Mouse (Mus musculus) midbrain, postnatal 0 days (tissue): ENCODE measurements at regions not wholly inside any gene's neighbourhood (a gene's known extent, or its start where the extent isn't known, plus 50 kb on each side); places are given as distances from the start of the nearest gene placed in this dataset.

ENCODE experiments used
- ATAC-seq: fragments of 200-750 bp; cut with Nextera tagmentation; 2 replicates; pipeline ENCODE4 v1.8.0; 2017; ENCODE audit warnings: moderate number of reproducible peaks, mild to moderate bottlenecking, moderate TSS enrichment, moderate library complexity; ENCODE audit not compliant: low FRiP score
- DNase-seq: peaks from one replicate; pipeline ENCODE4 v3.0.0-alpha.2; 2015; ENCODE audit warnings: low spot score
- H3K27ac ChIP-seq: fragments of 300-500 bp; sonication (generic); 2 replicates; pipeline ENCODE4 v1.5.1; 2014; ENCODE audit warnings: low read depth, mild to moderate bottlenecking, low read length, mixed read lengths
- H3K27me3 ChIP-seq: fragments of 300-500 bp; sonication (generic); 2 replicates; pipeline ENCODE4 v1.6.1; 2014; ENCODE audit warnings: low read length, control low read depth, mixed read lengths; ENCODE audit not compliant: insufficient read depth
- H3K36me3 ChIP-seq: fragments of 300-500 bp; sonication (generic); 2 replicates; pipeline ENCODE4 v1.6.1; 2014; ENCODE audit warnings: low read length, control low read depth, mixed read lengths; ENCODE audit not compliant: insufficient read depth
- H3K4me1 ChIP-seq: fragments of 300-500 bp; sonication (generic); 2 replicates; pipeline ENCODE4 v1.6.1; 2014; ENCODE audit warnings: mild to moderate bottlenecking, control low read depth, antibody characterized with exemption, low read length, mixed read lengths; ENCODE audit not compliant: insufficient read depth
- H3K4me2 ChIP-seq: fragments of 300-500 bp; sonication (generic); 2 replicates; pipeline ENCODE4 v1.6.1; 2014; ENCODE audit warnings: low read depth, mild to moderate bottlenecking, low read length, mixed read lengths; ENCODE audit not compliant: poor library complexity, severe bottlenecking
- H3K4me3 ChIP-seq: fragments of 300-500 bp; sonication (generic); 2 replicates; pipeline ENCODE4 v1.5.1; 2014; ENCODE audit warnings: low read depth, mild to moderate bottlenecking, low read length, moderate library complexity
- H3K9ac ChIP-seq: fragments of 300-500 bp; sonication (generic); replicated peaks from 2 replicates; pipeline ENCODE4 v1.6.1; 2014; ENCODE audit warnings: mild to moderate bottlenecking, low read length, moderate library complexity, mixed read lengths; ENCODE audit not compliant: poor library complexity, severe bottlenecking
- H3K9me3 ChIP-seq: fragments of 300-500 bp; sonication (generic); 2 replicates; pipeline ENCODE4 v1.6.1; 2016; ENCODE audit warnings: low read length, control low read depth
- CTCF ChIP-seq: IDR thresholded peaks from 2 replicates; pipeline ENCODE4 v1.5.1; 2016; ENCODE audit warnings: antibody characterized with exemption, mild to moderate bottlenecking
- WGBS: fragments of 180-500 bp; shearing (Covaris S2); extraction: QIAGEN DNeasy Blood & Tissue Kit; methylation state at CpG from one replicate; pipeline ENCODE4 v1.1.7; 2014; 5-methylcytosine and 5-hydroxymethylcytosine counted together

GRCm38 (mm10) chr1:42260033-42260925, 435.3 kb upstream of the Pou3f3 start:
- Histone ChIP-seq H3K9ac (peak overlapping the region; percentile 15; the same call in 1 of the 2 replicates), H3K27ac (peak overlapping the region; percentile 69), H3K4me2 (peak overlapping the region; percentile 23), H3K27me3 (no peaks in the 10 kb centered on the region), H3K36me3 (no peaks in the 10 kb centered on the region), H3K4me3 (no peak overlapping the region), H3K4me1 (peaks cover 6% of the 10 kb centered on the region; the same call in 1 of the 2 replicates), H3K9me3 (no peaks in the 10 kb centered on the region)
- DNase-seq (no peak), ATAC-seq (0 out of 2 replicates have a peak, but pooled peaks have one; percentile 50)
- TF ChIP-seq CTCF: no peak
- WGBS: 34% methylated on average over 9 of the region's 9 CpGs

- no peak for DNase-seq
- H3K27ac ChIP-seq: 0 out of 2 replicates have a peak overlapping the region, but pooled peaks have one; percentile 51
- no peak overlapping the region for H3K9ac ChIP-seq
- 30% methylated on average over 3 of the region's 3 CpGs for WGBS
- H3K4me3 ChIP-seq: no peak overlapping the region
- H3K36me3 ChIP-seq: no peaks in the 10 kb centered on the region
- H3K4me1 ChIP-seq: peaks cover 6% of the 10 kb centered on the region; the same call in 1 of the 2 replicates
- no peaks in the 10 kb centered on the region for H3K27me3 ChIP-seq
- H3K9me3 ChIP-seq: no peaks in the 10 kb centered on the region
- H3K4me2 ChIP-seq: no peak overlapping the region
- no peak for ATAC-seq
- TF ChIP-seq CTCF: no peak
Observed at GRCm38 (mm10) chr1:42261031-42261430, 434.5 kb upstream of the Pou3f3 start.

DNA sequence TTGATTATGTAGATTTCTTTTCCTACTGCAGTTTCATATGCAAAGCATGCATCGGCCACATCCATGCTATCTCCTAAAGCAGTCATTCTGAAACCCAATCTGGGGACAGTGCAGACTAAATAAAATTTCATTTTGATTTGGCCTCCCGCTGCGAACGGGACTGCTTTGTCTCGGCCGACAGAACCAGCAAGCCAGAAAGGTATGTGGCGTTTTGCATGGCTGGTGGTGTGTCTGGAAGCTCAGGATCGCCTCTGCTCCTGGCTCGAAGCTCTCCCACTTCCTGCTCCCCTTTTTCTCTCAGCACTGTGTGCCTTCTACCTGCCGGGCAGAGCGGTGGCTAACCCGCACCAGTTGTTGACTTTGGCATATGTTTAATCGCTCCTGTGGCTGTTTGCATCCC, 433.8 kb upstream of the Pou3f3 start:
- peak overlapping the region; percentile 58 for H3K4me2 ChIP-seq
- H3K27me3 ChIP-seq: no peaks in the 10 kb centered on the region
- peak overlapping the region; percentile 32 for H3K4me3 ChIP-seq
- no peaks in the 10 kb centered on the region for H3K36me3 ChIP-seq
- WGBS: 3% methylated on average over 13 of the region's 13 CpGs
- H3K9ac ChIP-seq: peak overlapping the region; percentile 54
- ATAC-seq: 0 out of 2 replicates have a peak, but pooled peaks have one; percentile 10
- peaks cover 4% of the 10 kb centered on the region; the same call in 1 of the 2 replicates for H3K4me1 ChIP-seq
- TF ChIP-seq CTCF: no peak
- H3K27ac ChIP-seq: peak overlapping the region; percentile 74
- no peak for DNase-seq
- H3K9me3 ChIP-seq: no peaks in the 10 kb centered on the region

GRCm38 (mm10) chr1:42262606-42263005, 433.0 kb upstream of the Pou3f3 start:
- peak overlapping the region; percentile 58 for H3K4me2 ChIP-seq
- H3K9ac ChIP-seq: no peak overlapping the region
- peaks cover 3% of the 10 kb centered on the region; the same call in 1 of the 2 replicates for H3K4me1 ChIP-seq
- 41% methylated on average over 5 of the region's 5 CpGs for WGBS
- no peaks in the 10 kb centered on the region for H3K9me3 ChIP-seq
- no peak for ATAC-seq
- H3K36me3 ChIP-seq: no peaks in the 10 kb centered on the region
- no peak for DNase-seq
- no peak for TF ChIP-seq CTCF
- H3K27me3 ChIP-seq: no peaks in the 10 kb centered on the region
- H3K27ac ChIP-seq: peak overlapping the region; percentile 32; the same call in 1 of the 2 replicates
- H3K4me3 ChIP-seq: 0 out of 2 replicates have a peak overlapping the region, but pooled peaks have one; percentile 8

- no peak overlapping the region for H3K9ac ChIP-seq
- no peak overlapping the region for H3K4me2 ChIP-seq
- TF ChIP-seq CTCF: no peak
- ATAC-seq (0 out of 2 replicates have a peak, but pooled peaks have one; percentile 54), DNase-seq (no peak)
- H3K27me3 ChIP-seq: no peaks in the 10 kb centered on the region
- H3K27ac ChIP-seq: no peak overlapping the region
- WGBS: 34% methylated on average over 8 of the region's 8 CpGs
- no peak overlapping the region for H3K4me3 ChIP-seq
- H3K4me1 ChIP-seq: no peaks in the 10 kb centered on the region
- no peaks in the 10 kb centered on the region for H3K9me3 ChIP-seq
- no peaks in the 10 kb centered on the region for H3K36me3 ChIP-seq
Observed at GRCm38 (mm10) chr1:42277130-42277529, 418.4 kb upstream of the Pou3f3 start.

DNA sequence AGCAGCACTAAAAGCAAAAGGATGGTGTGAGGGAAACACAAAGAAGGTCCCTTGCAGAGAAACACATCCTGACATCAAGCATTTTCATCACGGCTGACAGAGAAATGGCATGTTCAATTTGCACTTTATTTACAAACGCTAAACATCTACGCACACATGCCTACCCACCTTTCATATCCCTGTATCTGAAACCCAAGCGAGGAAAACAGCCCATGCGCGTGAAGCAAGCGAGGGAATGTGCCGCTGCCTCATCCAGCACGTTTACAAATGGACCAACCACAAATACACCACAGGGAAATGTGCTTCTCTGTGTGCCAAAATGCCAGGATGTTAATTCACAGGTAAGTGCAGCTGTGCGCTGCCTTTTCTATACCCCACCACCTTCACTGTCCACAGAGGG, 399.7 kb upstream of the Pou3f3 start:
- Histone ChIP-seq H3K9ac (no peak overlapping the region), H3K27ac (no peak overlapping the region)
- peak; percentile 4 for DNase-seq

More for the DNA sequence above, 399.7 kb upstream of the Pou3f3 start:
- WGBS: 71% methylated on average over 10 of the region's 10 CpGs
- TF ChIP-seq CTCF: no peak
- Histone ChIP-seq H3K27me3 (no peaks in the 10 kb centered on the region), H3K4me1 (no peaks in the 10 kb centered on the region), H3K9me3 (no peaks in the 10 kb centered on the region), H3K36me3 (no peaks in the 10 kb centered on the region), H3K4me2 (0 out of 2 replicates have a peak overlapping the region, but pooled peaks have one; percentile 4), H3K4me3 (no peak overlapping the region)
- no peak for ATAC-seq
